Mouse (Mus musculus) hindbrain, embryonic 11.5 days (tissue): Measurements from ENCODE around the gene Trp53tg5. TPM values are rescaled to one million over a fixed set of nuclear protein-coding genes. Genes with fewer than 3 reads are reported as not detected.

Experiments
- ATAC-seq: fragments of 200-750 bp; cut with Nextera tagmentation; 2 replicates; pipeline ENCODE4 v1.8.0; 2017; ENCODE audit warnings: mild to moderate bottlenecking, moderate TSS enrichment, moderate library complexity; ENCODE audit not compliant: low FRiP score
- DNase-seq: peaks from one replicate; pipeline ENCODE4 v3.0.0-alpha.2; 2015; ENCODE audit warnings: low spot score
- H3K27ac ChIP-seq: fragments of 300-500 bp; sonication (generic); 2 replicates; pipeline ENCODE4 v1.5.1; 2014; ENCODE audit warnings: mild to moderate bottlenecking, low read depth, low read length
- H3K27me3 ChIP-seq: fragments of 300-500 bp; sonication (generic); 2 replicates; pipeline ENCODE4 v1.6.1; 2014; ENCODE audit warnings: mild to moderate bottlenecking, low read length, moderate library complexity, mixed read lengths; ENCODE audit not compliant: control insufficient read depth, insufficient read depth
- H3K36me3 ChIP-seq: fragments of 300-500 bp; sonication (generic); 2 replicates; pipeline ENCODE4 v1.6.1; 2014; ENCODE audit warnings: mild to moderate bottlenecking, low read length, moderate library complexity, mixed read lengths; ENCODE audit not compliant: control insufficient read depth, insufficient read depth
- H3K4me1 ChIP-seq: fragments of 300-500 bp; sonication (generic); replicated peaks from 2 replicates; pipeline ENCODE4 v1.6.1; 2014; ENCODE audit warnings: low read length, mixed read lengths; ENCODE audit not compliant: control insufficient read depth, insufficient read depth
- H3K4me2 ChIP-seq: fragments of 300-500 bp; sonication (generic); replicated peaks from 2 replicates; pipeline ENCODE4 v1.6.1; 2014; ENCODE audit warnings: mild to moderate bottlenecking, low read depth, low read length
- H3K4me3 ChIP-seq: fragments of 300-500 bp; sonication (generic); 2 replicates; pipeline ENCODE4 v1.5.1; 2014; ENCODE audit warnings: low read depth, low read length
- H3K9ac ChIP-seq: fragments of 300-500 bp; sonication (generic); 2 replicates; pipeline ENCODE4 v1.6.1; 2014; ENCODE audit warnings: low read depth, low read length
- H3K9me3 ChIP-seq: fragments of 300-500 bp; sonication (generic); 2 replicates; pipeline ENCODE4 v1.6.1; 2016; ENCODE audit warnings: low read length; ENCODE audit not compliant: control insufficient read depth
- WGBS: fragments of 180-500 bp; shearing (Covaris S2); extraction: QIAGEN DNeasy Blood & Tissue Kit; methylation state at CpG from one replicate; pipeline ENCODE4 v1.1.7; 2014; 5-methylcytosine and 5-hydroxymethylcytosine counted together
- polyA plus RNA-seq: library from polyadenylated mRNA; unstranded; fragments of >200 nt; fragmentation: Nextera tagmentation; extraction: Ambion mirVana; gene quantifications from 2 replicates; pipeline ENCODE4 v1.2.1, GENCODE M21; 2014

Gene Trp53tg5
- polyA plus RNA-seq, 1 experiment from 2014 or later, result not detected

GRCm38 (mm10) chr2:164448921-164449320, 24.6 kb downstream of the Trp53tg5 start:
- Histone ChIP-seq H3K27ac (no peak overlapping the region), H3K9ac (no peak overlapping the region), H3K27me3 (no peaks in the 10 kb centered on the region), H3K4me1 (no peaks in the 10 kb centered on the region), H3K9me3 (no peaks in the 10 kb centered on the region), H3K4me2 (no peak overlapping the region), H3K36me3 (no peaks in the 10 kb centered on the region), H3K4me3 (no peak overlapping the region)
- no peak for ATAC-seq
- 88% methylated on average over 5 of the region's 5 CpGs for WGBS
- no peak for DNase-seq

GRCm38 (mm10) chr2:164448140-164448539, 25.4 kb downstream of the Trp53tg5 start:
- no peaks in the 10 kb centered on the region for H3K27me3 ChIP-seq
- DNase-seq, result no peak
- no peaks in the 10 kb centered on the region; the same call in 1 of the 2 replicates for H3K4me1 ChIP-seq
- no peak overlapping the region for H3K27ac ChIP-seq
- ATAC-seq, result no peak
- H3K9me3 ChIP-seq, result no peaks in the 10 kb centered on the region
- no peak overlapping the region for H3K4me2 ChIP-seq
- H3K36me3 ChIP-seq, result no peaks in the 10 kb centered on the region
- no peak overlapping the region for H3K9ac ChIP-seq
- H3K4me3 ChIP-seq, result no peak overlapping the region
- WGBS, result 94% methylated on average over 1 of the region's 1 CpGs

- Histone ChIP-seq H3K9ac (no peak overlapping the region), H3K36me3 (no peaks in the 10 kb centered on the region), H3K27me3 (no peaks in the 10 kb centered on the region), H3K9me3 (no peaks in the 10 kb centered on the region), H3K4me3 (no peak overlapping the region), H3K4me2 (no peak overlapping the region), H3K4me1 (no peaks in the 10 kb centered on the region; the same call in 1 of the 2 replicates), H3K27ac (no peak overlapping the region)
- 76% methylated on average over 3 of the region's 3 CpGs for WGBS
- no peak for ATAC-seq
- no peak for DNase-seq
Measured at GRCm38 (mm10) chr2:164446086-164446469, 27.4 kb downstream of the Trp53tg5 start.

DNA sequence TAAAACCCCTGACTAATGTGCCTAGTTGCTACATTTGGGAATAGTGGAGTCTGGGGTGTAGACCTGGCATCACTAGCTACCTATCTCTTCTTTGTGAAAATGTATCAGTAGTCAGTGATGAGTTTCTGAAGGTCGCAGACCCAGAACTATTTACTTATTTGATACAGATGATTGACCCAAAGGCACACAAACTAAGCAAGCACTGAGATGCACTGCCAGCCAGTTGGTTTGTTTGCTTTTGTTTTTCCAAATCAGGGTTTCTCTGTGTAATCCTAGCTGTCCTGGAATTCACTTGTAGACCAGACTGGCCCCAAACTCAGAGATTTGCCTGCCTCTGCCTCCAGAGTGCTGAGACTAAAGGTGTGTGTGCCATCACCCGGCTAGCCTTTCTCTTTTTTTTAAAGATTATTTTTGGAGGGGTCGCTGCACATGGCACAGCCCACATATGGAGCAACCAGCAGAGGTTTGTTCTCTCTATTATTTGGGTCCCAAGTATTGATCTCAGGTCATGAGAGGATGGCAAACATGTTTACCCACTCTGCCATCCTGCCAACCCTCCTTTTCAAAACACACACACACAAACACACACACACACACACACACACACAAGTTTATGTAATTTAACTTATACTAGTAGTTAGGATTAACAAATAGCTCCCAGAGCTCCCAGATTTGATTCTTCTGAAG, 28.0 kb downstream of the Trp53tg5 start:
- Histone ChIP-seq H3K27me3 (no peaks in the 10 kb centered on the region), H3K4me3 (no peak overlapping the region), H3K9me3 (no peaks in the 10 kb centered on the region), H3K27ac (no peak overlapping the region), H3K9ac (no peak overlapping the region), H3K4me2 (no peak overlapping the region), H3K4me1 (no peaks in the 10 kb centered on the region; the same call in 1 of the 2 replicates), H3K36me3 (no peaks in the 10 kb centered on the region)
- DNase-seq (no peak), ATAC-seq (no peak)
- 70% methylated on average over 3 of the region's 3 CpGs for WGBS

DNA sequence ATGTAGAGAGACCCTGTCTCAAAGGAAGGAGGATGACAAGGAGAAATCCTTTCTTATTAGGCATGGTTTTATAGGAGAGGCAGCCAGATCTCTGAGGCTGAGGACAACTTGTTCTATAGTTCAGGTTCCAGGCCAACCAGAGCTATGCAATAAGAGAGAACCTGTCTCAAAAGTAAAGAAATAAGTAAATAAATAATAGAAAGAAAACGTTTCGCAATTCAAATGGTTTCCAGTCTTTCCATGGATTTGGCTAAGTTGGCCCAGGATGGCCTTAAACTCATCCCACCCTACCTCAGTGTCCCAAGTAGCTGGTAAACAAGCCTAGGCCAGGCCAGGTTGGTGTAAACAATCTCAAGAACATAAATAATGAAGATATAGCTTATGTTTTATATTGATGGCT, 28.8 kb downstream of the Trp53tg5 start:
- H3K9ac ChIP-seq, result no peak overlapping the region
- no peak overlapping the region for H3K4me2 ChIP-seq
- no peak for DNase-seq
- H3K27me3 ChIP-seq, result no peaks in the 10 kb centered on the region
- H3K9me3 ChIP-seq, result no peaks in the 10 kb centered on the region
- H3K36me3 ChIP-seq, result no peaks in the 10 kb centered on the region
- H3K4me1 ChIP-seq, result no peaks in the 10 kb centered on the region; the same call in 1 of the 2 replicates
- H3K4me3 ChIP-seq, result no peak overlapping the region
- 90% methylated on average over 2 of the region's 2 CpGs for WGBS
- no peak overlapping the region for H3K27ac ChIP-seq
- no peak for ATAC-seq

DNA sequence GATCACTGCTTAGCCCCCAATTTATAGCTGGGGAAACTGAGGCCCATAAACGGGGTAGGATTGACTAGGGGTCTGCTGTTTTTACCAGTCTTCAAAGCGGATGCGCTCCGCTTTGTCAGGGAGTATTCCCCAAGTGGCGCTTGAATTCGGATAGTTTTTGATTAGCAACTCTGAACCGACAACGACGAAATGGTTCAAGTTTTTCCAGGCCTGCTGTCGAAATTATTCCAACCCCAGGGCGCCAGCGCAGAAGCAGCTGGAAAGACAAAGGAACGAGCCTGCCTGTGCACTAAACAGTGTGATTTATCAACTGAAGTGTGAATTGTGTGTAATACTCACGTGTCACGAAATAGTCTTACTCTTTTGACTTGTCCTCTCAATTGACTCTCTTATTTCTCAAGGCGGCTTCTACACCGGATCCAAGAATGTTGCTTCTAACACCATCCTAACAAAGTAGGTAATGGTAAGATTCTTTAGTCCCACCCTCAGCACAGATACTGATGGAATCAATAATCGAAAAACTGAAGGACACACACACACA, 30.0 kb downstream of the Trp53tg5 start, which contains the start of gene Sdc4:
Gene Sdc4, minus strand, starts transcription at position 428 of the 541 bp plus-strand sequence.
- Histone ChIP-seq H3K4me3 (peak within 1 kb of the TSS; percentile 50), H3K4me2 (peak within 1 kb of the TSS; percentile 79), H3K9me3 (no peaks in the 10 kb centered on the region), H3K9ac (peak within 1 kb of the TSS; percentile 66), H3K27ac (no peak within 1 kb of the TSS), H3K36me3 (no peaks in the 10 kb centered on the region), H3K4me1 (no peaks in the 10 kb centered on the region; the same call in 1 of the 2 replicates), H3K27me3 (no peaks in the 10 kb centered on the region)
- DNase-seq (no peak), ATAC-seq (peak; percentile 43; the same call in 1 of the 2 replicates)
- 5% methylated on average over 18 of the region's 18 CpGs for WGBS

DNA sequence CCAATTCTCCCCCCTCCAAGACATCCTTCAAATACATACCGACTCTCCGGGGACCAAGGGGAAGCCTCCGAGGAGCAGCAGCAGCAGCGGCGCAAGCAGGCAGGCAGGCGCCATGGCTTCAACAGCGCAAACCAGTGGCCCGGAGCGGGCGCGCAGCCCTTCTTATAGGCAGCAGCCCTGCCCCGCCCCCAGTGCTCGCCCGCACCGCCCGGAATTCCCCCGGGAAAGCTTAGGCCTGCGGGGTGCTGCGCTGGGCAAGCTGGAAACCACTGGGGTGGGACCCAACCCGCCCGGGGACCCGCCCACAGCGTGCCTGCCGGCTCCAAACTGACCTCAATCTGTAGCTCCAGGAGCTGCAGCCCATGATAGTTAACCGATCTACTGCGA, 30.5 kb downstream of the Trp53tg5 start:
- Histone ChIP-seq H3K36me3 (no peaks in the 10 kb centered on the region), H3K4me1 (no peaks in the 10 kb centered on the region; the same call in 1 of the 2 replicates), H3K27me3 (no peaks in the 10 kb centered on the region), H3K4me2 (peak overlapping the region; percentile 79), H3K4me3 (peak overlapping the region; percentile 50), H3K9ac (peak overlapping the region; percentile 66), H3K27ac (no peak overlapping the region), H3K9me3 (no peaks in the 10 kb centered on the region)
- DNase-seq, result peak; percentile 83
- ATAC-seq, result peak; percentile 90
- WGBS, result 0% methylated on average over 26 of the region's 26 CpGs

GRCm38 (mm10) chr2:164442315-164443050, 31.0 kb downstream of the Trp53tg5 start:
- 2% methylated on average over 29 of the region's 29 CpGs for WGBS
- H3K27ac ChIP-seq, result no peak overlapping the region
- no peaks in the 10 kb centered on the region for H3K36me3 ChIP-seq
- no peaks in the 10 kb centered on the region for H3K27me3 ChIP-seq
- peak overlapping the region; percentile 50 for H3K4me3 ChIP-seq
- no peaks in the 10 kb centered on the region for H3K9me3 ChIP-seq
- H3K4me1 ChIP-seq, result no peaks in the 10 kb centered on the region; the same call in 1 of the 2 replicates
- no peak for DNase-seq
- peak; percentile 68 for ATAC-seq
- H3K9ac ChIP-seq, result peak overlapping the region; percentile 66
- peak overlapping the region; percentile 79 for H3K4me2 ChIP-seq
